Mouse (Mus musculus) gastrocnemius, postnatal 25 days (tissue): ENCODE measurements around the gene Cpeb2. TPM values are rescaled to one million over a fixed set of nuclear protein-coding genes. Genes with fewer than 3 reads are reported as not detected.

ENCODE experiments used
- DNase-seq: peaks from one replicate; pipeline ENCODE4 v3.0.0; 2022
- total RNA-seq, 2 experiments: library from RNA; stranded (reverse); gene quantifications; 1 replicate in 1 of 2; 2 replicates in 1 of 2; pipeline ENCODE4 v1.2.3; 2021

Gene Cpeb2
- total RNA-seq, 2 experiments from 2014 or later = 7.1 to 8.0 TPM

DNA sequence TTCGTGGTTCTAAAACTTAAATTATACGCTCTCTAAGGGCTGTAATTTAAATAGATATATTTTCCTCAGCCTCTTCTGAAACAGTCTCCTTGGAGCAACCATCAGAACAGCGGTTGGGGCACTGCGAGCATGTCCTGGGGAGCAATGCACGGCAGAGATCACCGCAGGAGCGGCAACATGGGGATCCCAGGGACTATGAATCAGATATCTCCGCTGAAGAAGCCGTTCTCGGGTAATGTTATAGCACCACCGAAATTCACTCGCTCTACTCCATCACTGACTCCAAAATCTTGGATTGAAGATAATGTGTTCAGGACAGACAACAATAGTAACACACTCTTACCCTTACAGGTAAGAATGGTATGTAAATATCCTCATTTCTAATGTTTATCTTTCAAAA, 4.3 kb downstream of the Cpeb2 start:
- DNase-seq = no peak

DNA sequence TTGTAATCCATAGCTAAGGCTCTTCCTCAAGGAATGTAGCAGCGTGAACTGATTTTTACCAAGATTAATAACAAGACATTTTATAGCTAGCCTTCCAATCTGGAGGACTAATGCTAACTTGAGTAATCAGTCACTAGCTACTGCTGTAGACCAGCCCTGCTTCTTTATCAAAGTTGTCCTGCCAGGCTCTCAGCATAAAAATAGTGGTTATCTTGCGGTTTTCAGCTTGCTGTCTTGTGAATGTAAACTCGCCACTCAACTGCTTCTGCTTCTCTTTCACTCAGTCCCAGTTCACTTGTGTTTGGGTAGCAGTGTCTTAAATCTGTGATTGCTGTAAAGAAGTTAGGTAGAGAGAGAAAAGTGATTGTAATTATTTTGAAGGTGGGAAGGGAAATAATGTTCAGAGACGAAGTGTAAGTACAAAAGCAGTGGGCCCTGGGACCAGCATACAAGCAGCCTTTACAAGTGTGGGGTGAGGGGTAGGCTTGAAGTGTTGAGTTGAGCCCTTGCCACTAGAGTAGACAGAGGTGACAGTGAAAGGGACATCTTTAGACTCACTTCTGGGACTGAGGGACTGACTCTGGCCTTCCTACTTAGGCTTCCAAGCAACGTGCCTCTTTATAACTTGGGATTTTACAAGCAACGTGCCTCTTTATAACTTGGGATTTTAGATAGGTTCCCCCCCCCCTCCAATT, 6.3 kb downstream of the Cpeb2 start:
- no peak for DNase-seq

DNA sequence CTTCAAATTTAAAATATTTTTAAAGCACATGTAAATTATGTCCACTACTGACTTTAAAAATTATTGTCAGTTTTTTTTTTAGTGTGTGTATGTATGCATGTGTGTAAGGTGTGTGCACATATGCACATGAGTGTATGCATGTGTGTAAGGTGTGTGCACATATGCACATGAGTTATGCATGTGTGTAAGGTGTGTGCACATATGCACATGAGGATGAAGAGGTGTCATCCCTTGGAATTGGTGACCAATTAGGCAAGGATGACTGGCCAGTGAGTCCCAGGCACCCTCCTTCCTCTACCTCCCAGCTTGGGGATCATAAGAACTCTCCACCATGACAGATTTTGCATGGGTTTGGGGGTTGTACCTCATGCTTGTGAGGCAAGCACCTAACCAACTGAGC, 7.8 kb downstream of the Cpeb2 start:
- no peak for DNase-seq

DNA sequence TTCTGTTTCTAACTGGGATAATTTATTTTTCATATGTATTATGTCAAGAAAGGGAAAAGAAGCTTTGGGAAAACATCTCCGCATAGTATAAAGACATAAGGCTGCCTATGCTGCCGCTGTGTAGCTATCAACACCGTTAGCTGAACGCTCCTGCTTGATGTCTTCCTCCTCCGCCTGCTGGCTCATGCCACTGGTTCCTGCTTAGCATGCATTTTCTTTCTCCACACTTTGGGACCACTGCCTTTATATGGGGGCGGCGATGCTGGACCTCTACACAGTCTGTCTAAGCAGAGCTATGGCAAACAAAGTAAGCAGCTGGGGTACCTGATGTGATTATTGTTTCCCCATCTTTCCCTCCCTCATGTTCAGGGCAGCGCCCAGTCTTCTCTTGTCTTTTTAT, 13.3 kb downstream of the Cpeb2 start:
- DNase-seq = no peak

DNA sequence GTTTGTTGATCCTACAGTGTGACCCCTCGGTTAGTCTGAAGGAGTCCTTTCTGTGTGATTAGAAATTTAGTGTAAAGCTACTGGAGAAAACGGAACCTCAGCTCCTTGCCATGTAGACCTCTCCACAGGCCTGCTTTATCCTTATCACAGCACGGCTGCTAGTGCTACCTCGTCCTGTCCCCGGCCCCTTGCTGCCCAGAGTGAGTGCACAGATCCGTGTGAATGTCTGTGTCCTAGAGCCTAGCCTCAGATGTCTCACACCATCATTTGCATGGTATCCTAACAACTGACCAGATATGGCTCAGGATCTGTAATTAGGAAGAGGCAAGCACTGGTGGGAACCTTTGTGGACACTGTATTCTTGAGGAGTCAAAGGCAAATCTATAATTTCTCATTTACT, 14.0 kb downstream of the Cpeb2 start:
- DNase-seq = no peak

DNA sequence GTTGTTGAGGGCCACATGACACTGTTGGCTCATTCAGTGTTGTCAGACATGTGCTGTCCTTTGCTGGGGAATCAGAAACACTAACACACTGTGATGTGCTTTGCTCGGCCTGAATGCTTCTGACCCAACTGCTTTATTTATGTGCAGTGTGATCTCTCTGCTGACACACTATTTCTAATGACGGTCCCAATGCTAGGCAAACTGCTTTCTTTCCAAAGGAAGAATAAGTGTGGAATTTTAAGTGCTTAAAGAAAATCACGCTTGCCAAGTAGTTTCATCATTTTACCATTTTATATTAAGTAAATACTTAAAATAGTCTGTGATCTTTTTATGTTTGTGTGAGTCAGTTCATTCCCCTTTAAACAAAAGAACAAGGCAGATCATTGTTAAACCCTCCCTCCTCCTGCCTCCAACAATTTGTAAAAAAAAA, 15.0 kb downstream of the Cpeb2 start:
- no peak for DNase-seq

DNA sequence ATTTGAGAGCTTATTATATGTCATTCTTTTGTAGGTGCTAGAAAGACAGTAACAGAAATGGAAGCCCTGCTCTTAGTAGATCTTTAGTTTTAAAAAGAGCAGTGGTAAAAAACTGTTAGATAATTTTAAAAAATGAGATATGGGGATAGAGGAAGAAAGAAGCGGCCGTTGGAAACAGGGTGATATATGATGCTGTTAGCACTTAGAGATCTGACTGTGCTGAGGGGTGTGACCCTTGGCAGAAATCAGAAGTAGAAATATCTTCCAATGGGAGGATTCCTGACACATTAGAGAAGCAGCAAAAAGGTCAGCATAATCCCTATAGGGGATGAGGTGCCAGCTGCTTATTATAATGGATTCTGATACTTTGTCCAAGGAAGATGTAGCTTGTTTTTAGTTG, 24.5 kb downstream of the Cpeb2 start:
- no peak for DNase-seq

DNA sequence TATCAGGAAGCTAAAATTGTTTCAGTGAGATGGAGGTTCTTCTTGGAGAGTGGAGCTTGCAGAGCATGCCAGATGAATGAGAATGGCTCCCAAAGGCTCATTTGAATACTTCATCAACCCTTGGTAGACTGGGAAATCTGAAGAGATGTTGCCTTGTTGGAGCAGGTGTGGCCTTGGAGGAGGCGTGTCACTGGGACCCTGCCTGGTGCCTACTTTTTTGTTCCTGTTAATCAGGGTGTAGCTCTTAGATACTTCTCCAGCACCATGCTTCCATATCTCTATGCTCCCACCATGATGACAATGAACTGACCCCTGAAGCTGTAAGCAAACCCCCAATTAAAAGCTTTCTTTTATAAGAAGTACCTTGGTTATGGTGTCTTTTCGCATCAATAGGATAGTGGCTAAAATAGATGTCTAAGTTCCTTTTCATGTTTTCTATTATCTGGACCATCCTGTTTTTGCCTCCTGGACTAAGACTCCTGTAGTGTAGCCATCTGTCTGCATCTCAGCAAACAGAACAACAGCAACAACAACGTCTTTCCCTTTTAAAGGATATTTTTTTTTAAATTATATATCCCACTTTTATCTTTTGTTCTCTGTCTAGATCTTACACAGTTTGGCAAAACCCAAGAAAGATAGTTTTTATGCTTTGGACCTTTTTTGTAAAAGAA, 25.6 kb downstream of the Cpeb2 start:
- no peak for DNase-seq

DNA sequence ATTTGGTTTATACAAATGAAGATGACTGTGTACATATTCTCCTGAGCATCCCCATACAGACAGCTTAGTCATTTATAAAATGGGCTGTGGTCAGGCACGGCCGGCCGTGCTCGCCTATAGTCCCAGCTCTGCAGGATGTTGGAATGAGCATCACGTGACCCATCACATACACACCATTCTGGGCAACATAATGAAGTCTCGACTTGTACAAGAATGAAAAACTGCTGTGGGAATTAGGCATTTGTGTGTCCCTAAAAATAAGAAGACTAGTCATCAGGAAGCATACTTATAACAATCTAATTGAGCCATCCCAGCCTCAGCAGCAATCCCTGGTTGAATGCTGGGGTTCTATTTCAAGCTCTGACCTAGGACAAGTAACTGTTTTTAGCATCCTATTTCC, 28.8 kb downstream of the Cpeb2 start:
- no peak for DNase-seq

DNA sequence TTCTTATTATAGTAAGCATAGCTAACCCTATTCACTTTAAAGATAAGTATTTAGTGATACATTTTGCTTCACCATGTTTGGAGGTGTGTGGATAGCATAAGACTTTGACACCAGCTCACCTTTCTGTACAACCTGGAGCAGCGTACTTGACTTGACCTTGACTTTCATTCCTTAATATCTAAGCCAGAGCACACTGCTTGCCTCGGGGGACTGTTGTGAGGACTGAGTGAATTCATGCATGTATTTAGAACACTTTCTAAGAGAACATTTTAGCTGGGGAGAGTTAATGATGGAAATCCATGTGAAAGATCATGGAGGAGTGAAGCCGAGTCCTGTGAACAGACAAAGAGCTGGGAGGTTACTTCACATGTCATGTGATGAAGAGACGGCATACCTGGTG, 31.0 kb downstream of the Cpeb2 start:
- no peak for DNase-seq

DNA sequence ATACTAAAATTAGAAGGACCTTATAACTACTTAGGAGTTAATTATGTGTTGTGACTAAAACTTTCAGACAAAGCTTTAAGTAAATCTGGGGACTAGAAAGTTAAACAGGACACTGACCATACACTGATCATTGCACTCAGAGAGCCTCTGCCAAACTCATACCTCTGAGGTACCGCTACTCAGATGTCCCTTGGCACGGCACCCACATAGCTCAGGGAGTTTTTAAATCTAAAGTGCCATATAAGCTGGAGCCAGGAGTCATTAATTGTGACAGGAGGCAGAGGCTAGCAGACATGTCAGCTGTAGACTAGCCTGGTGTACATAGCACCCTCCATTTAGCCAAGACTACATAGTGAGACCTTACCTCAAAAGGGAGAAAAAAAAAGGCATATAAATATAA, 31.7 kb downstream of the Cpeb2 start:
- no peak for DNase-seq

DNA sequence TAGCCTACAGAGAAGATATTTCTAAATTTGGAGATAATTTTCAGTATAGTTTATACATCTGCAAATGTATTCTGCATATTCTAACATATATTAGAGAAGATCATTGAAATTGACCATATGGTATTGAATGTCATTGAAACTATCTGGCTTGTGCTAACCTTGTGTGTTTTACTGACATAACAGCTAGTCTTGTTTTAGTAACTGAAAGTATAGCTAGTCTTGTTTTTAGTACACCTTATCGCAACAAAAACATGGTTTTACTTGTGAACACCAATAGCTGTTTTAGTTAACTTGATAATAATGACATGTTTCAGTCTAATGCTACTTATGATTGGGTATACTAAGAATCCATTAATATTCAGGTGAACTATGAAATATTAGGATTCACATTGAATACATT, 45.0 kb downstream of the Cpeb2 start:
- no peak for DNase-seq

DNA sequence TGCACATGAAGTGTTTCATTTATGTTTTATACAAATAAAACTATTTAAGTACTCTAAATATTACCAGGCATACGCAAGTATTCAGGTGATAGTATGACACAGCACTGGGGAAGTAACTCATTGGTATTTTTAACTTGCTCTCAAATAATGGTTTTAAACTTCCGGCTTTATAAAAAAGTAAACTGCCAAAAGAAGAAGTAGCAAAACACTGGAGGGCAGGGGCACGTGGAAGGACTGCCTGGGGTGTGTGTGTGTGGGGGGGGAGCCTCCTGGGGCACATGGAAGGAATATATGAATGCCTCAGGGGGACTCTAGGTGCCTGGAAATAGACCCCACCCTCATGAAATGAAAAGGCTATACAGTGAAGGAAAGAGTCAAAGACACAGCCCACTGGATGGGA, 46.8 kb downstream of the Cpeb2 start:
- no peak for DNase-seq

DNA sequence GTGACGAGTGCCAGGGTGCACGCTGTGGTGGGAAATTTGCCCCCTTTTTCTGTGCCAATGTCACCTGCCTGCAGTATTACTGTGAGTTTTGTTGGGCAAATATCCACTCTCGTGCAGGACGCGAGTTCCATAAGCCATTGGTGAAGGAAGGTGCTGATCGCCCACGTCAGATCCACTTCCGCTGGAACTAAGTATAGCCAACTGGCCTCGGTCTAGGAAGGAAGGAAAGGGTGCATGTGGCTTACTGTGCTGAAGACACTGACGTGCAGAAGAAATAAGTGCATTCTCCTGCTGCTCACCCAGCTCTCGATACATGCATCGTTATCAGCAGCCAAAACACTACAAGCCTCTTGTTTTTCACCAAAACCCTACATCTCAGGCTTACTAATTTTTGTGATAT, 52.8 kb downstream of the Cpeb2 start:
- DNase-seq = no peak

DNA sequence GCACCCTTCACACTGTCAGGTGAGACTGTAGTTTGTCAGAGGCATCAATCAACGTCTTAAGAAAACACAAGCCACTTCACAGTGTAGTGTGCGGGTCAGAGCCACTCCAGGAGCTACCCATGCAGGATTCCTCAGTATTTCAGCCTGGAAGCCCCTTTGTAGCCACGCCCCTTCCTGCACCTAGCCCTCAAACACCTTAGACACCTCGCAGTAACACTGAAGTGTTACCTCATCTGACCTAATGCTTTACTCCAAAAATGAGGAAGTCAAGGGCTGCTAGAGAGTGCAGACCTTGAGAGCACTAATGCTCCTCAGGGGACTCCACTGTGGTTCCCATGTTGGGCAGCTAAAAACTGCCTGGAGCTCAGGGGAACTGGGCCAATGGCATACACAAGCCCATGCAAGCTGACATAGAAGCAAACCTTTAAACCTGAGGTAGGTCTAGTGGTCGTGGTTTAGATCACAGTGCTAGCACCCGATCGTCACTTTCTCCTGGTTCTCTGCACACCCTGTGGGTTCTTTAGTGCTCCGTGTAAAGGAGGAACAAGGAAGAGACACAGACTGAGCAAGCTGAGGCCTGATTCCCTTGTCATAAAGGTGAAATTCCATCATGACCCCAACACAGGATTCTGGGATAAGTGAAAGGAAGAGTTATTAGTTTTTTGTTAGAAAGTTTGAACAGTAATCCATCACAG, 56.9 kb downstream of the Cpeb2 start:
- no peak for DNase-seq

DNA sequence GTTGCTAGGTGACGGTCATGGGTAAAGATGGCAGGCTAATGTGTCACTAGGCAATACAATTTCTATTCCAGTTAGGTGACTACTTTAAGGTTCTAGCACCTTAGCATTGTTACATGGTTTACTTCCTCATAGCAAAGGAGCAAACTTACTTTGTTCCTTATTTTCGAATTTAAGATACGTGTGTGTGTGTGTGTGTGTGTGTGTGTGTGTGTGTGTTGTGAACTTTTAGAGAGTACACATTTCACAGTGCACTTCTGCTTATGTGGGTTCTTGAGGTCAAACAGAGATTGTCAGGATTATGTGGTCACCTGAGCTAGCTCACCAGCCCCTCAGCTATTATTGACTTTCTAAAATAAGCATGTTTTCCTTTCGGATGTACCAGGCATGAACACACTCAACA, 60.2 kb downstream of the Cpeb2 start:
- DNase-seq = no peak

DNA sequence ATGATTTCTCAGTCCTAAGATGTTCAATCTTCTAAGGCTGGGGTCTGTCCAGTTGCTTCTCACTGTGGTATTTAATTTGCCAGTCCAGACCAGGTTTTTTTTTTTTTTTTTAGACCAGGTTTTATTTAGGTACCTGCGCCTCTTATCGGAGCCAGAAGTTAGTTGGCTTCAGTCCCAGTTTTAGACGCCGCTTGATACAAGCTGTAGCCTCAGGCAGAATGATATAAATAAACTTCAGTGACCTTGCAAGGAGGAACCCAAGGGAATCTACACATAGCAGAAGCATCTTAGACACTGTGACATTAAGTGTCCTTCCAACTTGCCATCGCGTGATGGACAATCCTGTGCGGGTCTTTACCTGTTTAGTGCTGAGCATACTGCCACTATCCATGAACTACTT, 64.5 kb downstream of the Cpeb2 start:
- DNase-seq = no peak

DNA sequence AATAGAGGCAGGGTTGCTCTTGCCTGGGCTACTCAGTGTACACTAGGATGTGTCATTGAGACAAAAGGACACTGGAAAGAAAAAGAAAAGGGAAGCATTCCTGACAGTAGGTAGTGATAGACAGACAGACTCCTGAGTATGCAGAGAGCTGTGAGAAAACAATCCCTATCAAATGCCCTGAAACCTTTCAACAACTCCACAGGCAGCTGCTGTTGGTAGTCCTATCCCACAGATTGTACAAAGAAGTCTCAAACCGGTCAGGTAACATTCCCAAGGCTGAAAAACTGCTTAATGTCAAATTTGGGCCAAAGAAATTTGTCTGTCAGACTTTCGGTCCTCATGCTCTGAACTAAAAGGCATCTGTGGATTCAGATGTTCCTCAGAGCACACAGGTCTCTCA, 66.0 kb downstream of the Cpeb2 start:
- DNase-seq = no peak

DNA sequence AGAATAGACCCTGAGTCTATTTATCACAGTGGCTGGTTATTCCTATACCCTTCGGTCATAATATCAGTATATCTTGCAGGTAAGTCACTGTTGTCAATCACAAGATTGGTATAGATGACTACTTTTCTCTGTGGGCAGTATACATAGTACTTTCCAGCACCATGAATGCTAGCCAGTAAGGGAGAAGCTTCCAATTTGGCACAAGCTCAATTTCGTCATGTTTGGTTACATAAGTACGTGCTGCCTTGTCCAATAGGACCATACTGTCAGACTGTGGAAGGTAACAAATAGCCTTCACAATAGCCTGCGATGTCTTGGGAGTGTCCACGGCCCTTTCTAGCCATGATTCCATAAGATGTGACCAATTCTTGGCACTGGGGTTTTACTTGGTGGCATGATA, 67.1 kb downstream of the Cpeb2 start:
- no peak for DNase-seq

DNA sequence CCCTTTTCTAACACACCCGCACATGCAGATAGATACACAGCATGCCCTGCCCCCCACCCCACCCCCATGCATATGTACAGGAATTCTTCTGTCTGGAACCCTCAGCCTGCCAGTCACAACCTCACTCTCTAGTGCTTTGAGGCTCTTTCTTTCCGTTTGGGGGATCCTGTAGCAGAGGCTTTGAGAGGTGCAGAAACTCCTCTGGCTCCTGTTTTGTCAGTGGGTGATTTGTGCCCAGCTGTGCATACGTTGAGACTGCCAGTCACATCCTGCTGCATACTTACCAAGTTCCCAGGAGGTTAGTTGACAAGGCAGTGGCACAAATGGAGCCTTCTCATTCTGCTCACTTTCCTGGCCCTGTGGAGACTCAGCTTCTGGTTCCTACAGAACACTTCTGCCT, 68.0 kb downstream of the Cpeb2 start:
- no peak for DNase-seq

DNA sequence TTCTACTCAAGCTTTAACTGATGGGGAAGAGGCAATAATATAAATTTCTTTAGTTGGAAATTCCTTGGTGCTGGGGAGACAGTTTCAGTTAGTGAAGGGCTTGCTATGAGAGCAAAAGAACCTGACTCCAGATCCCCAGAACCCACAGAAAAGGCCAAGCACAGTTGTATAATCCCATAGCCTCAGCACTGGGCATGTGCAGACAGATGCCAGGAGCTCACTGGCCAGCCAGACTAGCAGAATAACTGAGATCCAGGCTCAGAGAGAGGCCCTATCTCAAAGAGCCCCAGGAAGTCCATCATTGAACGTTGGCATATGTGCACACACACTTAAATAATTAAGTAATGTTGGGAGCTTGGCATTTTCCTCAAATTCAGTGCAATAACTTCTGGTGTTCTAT, 70.5 kb downstream of the Cpeb2 start:
- DNase-seq = no peak

DNA sequence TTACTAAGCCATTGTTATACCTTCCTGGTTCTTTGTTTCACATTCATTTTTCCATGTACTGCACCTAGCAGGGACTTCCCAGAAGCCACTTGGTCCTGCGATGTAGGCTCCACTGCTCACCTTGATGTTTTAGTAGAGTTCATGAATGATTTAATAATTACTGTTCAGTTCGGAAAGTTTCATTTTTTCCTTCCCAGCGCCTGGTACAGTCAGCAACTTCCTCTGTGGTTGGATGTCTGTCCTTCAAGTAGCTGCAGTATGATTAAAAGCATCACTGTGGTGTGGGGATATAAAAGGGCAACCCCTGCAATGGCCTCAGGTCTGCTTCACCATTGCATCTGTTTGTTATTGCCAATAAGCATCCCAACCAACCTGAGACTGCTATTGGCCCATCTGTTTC, 72.5 kb downstream of the Cpeb2 start:
- DNase-seq = no peak

DNA sequence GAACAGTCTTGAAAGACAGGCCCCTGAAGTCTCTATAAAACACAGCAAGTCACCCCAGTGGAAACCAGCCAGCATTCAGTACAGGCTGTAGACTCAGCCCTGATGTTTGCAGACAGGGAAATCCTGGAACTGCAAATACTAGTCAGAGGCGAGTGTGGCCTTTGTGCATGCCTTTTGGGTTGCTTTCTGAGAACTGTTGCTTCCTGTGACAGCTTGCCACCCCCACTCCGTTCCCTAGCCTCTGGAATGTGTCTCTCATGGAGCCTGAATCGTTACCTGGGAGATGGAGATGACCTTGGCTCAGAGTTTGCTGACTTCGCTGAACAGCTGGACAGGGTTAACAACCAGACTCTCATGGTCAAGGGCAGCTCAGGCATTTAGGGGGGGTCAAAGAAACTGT, 77.0 kb downstream of the Cpeb2 start:
- DNase-seq = no peak
